Mouse (Mus musculus): ENCODE results near the gene Exo5. TPM values are rescaled to one million over a fixed set of nuclear protein-coding genes. Genes with fewer than 3 reads are reported as not detected.

Exo5 gene
- total RNA-seq, 2 experiments from 2014 or later, result 17.0 TPM

DNA sequence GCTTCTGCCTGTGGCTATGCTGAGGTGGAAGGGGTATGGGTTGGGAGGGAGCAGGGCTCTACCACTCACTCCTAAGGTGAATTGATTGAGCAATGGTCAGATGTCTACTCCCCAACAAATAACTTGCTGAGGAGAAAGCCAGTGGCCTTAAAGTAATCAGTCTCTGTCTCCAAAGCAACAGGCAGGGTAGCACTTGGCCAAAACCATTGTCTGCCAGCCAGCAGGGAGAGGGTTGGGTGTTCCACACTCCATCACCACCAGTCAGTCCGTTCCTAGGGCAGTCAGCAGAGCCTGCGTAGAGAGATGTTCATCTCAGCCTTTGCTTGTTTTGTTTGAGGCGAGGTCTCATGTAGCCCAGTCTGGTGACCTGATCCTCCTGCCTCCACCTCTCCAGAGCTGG lies 48.9 kb downstream of the Exo5 start:
- DNase-seq (ENCODE audit: low spot score in 2 of 2), result no peak

Small RNAs within 50 kb of the gene (microRNA-seq; reads per million reads assigned to microRNA genes)
- gene Mir7015, result not detected

Other genes with a start within 250 kb of the Exo5 start
- gene Kcnq4, start 176.4 kb downstream of the Exo5 start, total RNA-seq (2021), result 1 to 10 TPM; 5.6 to 6.5 TPM
- gene Nfyc, start 93.4 kb downstream of the Exo5 start, total RNA-seq (2021), result 10 to 100 TPM; 68.2 to 73.5 TPM
- gene Rims3, start 70.2 kb downstream of the Exo5 start, total RNA-seq (2021), result 10 to 100 TPM; 11.8 to 13.9 TPM
- 1 to 10 TPM; 5.8 to 6.7 TPM for gene Zfp69, start 26.7 kb upstream of the Exo5 start, total RNA-seq (2021)
- 10 to 100 TPM; 39.4 to 41.5 TPM for gene Smap2, start 92.2 kb upstream of the Exo5 start, total RNA-seq (2021)
- gene Col9a2, start 114.4 kb upstream of the Exo5 start, total RNA-seq (2021), result 1 to 10 TPM; 3.7 to 4.8 TPM
- 10 to 100 TPM; 42.6 to 43.1 TPM for gene Zmpste24, start 173.2 kb upstream of the Exo5 start, total RNA-seq (2021)
- not detected for gene Tmco2, start 184.2 kb upstream of the Exo5 start, total RNA-seq (2021)

Measured in adrenal gland, postnatal 4 days (tissue).